Mouse (Mus musculus) adipose tissue, adult 10 weeks (tissue): ENCODE measurements around the gene Adamtsl3. TPM values are rescaled to one million over a fixed set of nuclear protein-coding genes. Genes with fewer than 3 reads are reported as not detected.

Experiments used
- polyA plus RNA-seq: library from polyadenylated mRNA; stranded (reverse); fragments of 350-450 nt; fragmentation: Illumina TruSeq; extraction: RNeasy Lipid Tissue Mini Kit (QIAGEN cat#74804); gene quantifications from one replicate; pipeline ENCODE4 v1.2.3, GENCODE M21; 2014; ENCODE audit warnings: low read depth, low replicate concordance

The Adamtsl3 gene
- polyA plus RNA-seq = 2.7 TPM

DNA sequence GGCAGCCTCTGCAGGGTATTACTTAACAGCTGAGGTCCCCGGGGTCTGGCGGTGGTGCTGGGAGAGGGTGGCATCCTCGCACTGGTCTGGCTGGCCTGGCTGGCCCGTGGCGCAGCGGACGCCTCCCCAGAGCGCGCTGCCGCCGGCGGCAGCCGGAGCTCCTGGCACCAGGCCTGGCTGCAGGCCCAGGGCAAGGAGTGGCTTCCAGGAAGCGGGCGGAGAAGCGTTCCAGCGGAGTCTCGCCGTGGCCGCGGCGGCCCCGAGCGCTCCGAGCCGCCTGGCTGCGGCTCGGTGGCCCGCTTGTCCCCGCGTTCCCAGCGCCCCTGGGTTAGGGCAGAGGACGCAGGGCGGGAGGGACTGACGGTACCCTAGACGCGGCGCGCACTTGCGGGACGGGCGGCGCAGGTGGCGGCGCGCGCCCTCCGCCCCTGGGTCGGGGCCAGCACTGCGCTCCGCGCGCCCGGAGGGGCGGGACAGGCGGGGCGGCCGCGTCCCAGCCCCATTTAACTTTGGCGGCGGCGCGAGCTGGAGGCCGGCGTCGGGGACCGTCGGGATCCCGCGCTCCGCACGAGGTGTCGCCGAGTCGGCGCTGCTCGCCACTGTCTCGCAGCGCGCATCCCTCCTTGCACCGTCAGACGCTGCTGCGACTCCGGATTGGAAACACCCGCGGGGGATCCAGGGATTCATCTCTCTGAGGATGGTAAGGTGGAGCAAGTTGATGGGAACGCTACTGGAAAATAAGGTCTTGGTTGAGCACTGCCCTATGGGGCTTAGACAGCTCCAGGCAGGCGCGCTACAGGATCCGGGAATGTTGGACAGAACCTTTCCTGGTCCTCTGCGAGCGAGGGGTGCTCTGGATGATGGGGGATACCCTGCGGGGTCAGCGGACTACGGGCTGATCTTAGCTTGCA, at the start of gene Adamtsl3:
Gene Adamtsl3 (plus strand): TSS at position 484 of the 911 bp plus-strand sequence.

DNA sequence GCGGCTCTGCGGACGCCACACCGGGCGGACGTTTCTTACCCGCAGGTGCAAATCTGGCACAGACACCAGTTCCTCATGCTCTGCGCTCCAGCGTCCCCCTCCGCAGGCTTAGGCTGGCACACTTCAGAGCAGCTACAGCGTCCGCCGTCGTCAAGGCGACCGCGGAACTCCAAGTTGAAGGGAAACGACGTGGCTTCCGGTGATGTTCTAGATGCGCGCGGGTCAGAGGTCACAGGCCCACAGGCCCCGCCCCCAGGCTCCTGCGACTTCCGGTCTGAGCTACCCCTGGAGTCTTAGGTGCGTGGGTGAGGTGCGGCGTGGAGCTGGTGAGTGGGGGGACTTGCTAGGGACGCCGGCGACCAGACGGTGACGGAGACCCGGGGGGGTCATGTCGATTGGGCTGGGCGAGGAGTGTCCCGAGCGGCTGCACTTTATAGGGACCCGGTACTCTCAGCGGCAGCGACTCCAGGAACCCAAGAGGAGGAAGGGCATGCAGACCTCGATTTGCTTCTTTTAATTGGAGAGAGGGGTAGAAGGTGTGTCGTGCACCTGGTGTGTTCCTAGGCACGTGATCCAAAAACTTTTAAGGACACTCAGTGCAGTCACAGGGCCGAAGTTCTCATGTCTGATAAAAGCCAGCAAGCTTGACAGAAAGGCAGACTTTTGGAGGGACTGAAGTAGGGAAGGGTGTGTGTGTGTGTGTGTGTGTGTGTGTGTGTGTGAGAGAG, 313.0 kb downstream of the Adamtsl3 start, which contains the start of the genes Saxo2 and Efl1:
Gene Saxo2 (minus strand): TSS at position 176 of the 728 bp plus-strand sequence.
Gene Efl1 (plus strand): TSS at position 262 of the 728 bp plus-strand sequence.

Other genes starting within 250 kb of the Adamtsl3 start
- 11.7 TPM for gene Sh3gl3, start 161.9 kb upstream of the Adamtsl3 start, polyA plus RNA-seq